16 mouse cellular contexts compared by ENCODE assay signal in the genomic region with DNA sequence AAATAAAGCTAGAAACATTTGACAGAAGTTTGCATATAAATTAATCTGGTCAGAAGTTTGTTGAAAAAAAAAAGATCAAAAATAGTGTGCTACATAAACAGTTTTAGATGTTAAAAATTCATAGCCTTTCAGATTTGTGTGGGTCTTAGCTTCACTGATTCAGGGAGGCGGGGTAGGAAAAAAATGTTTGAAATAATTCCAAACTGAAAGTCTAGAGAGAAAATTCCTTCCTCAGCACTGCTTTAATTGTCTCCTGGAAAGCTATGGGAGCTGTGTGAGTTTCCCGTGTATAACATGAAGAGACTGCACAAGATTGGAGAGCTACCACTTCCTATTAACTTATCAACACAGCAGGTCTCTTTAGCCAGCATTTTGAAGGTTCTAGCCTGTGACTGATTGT.
"Had no signal": no experiment of that assay in that cellular context is flagged by ENCODE, and none has a peak within 500 bp of the region (broad histone marks: within the 10 kb centered on the region; RNA-seq: fewer than 3 reads in every experiment).

No protein-coding gene starts in this region.

- H3K27ac ChIP-seq: neural tube, embryonic 12.5 days; neural tube, embryonic 13.5 days; neural tube, embryonic 15.5 days; stomach, embryonic 15.5 days; stomach, postnatal 0 days had no signal

- H3K9me3 ChIP-seq: neural tube, embryonic 12.5 days; neural tube, embryonic 13.5 days; neural tube, embryonic 15.5 days; stomach, embryonic 15.5 days had no signal

- H3K4me1 ChIP-seq: neural tube, embryonic 12.5 days; neural tube, embryonic 13.5 days; neural tube, embryonic 15.5 days; stomach, embryonic 15.5 days had no signal

- H3K27me3 ChIP-seq: neural tube, embryonic 12.5 days; neural tube, embryonic 13.5 days; neural tube, embryonic 15.5 days; stomach, embryonic 15.5 days had no signal

- H3K4me2 ChIP-seq: neural tube, embryonic 12.5 days; neural tube, embryonic 13.5 days; neural tube, embryonic 15.5 days; stomach, embryonic 15.5 days had no signal

- DNase-seq: retina, postnatal 1 day; right cerebral cortex, postnatal 14 days; right cerebral cortex, postnatal 25 days; right cerebral cortex, postnatal 4 days; spleen, adult 18-20 months; thymus, adult 18-20 months; thymus, adult 2 months; thymus, postnatal 14 days; thymus, postnatal 25 days; thymus, postnatal 36 days; thymus, postnatal 4 days had no signal

- H3K9ac ChIP-seq: neural tube, embryonic 12.5 days; neural tube, embryonic 13.5 days; neural tube, embryonic 15.5 days; stomach, embryonic 15.5 days had no signal

- H3K4me3 ChIP-seq: neural tube, embryonic 12.5 days; neural tube, embryonic 13.5 days; neural tube, embryonic 15.5 days; stomach, embryonic 15.5 days had no signal

- H3K36me3 ChIP-seq: neural tube, embryonic 12.5 days; neural tube, embryonic 13.5 days; neural tube, embryonic 15.5 days; stomach, embryonic 15.5 days had no signal
